Mouse (Mus musculus) splenic B cell, adult 2 months (primary cell): ENCODE measurements around the gene Pde6h.

ENCODE experiments used
- DNase-seq: peaks from one replicate; pipeline ENCODE4 v3.0.0-alpha.2; 2011; ENCODE audit warnings: low read depth, low spot score
- H3K27me3 ChIP-seq: 2 replicates; pipeline ENCODE4 v1.6.1; 2012; ENCODE audit warnings: mild to moderate bottlenecking, low read length, moderate library complexity, mixed read lengths; ENCODE audit not compliant: control insufficient read depth, poor library complexity, insufficient read depth, severe bottlenecking
- H3K36me3 ChIP-seq: 2 replicates; pipeline ENCODE4 v1.6.1; 2012; ENCODE audit warnings: mild to moderate bottlenecking, low read length, moderate library complexity, mixed read lengths; ENCODE audit not compliant: control insufficient read depth, poor library complexity, insufficient read depth, severe bottlenecking

Pde6h gene

GRCm38 (mm10) chr6:136941051-136942021, 17.7 kb downstream of the Pde6h start, which contains the start of gene Arhgdib:
TSS of gene Arhgdib (minus strand) at chr6:136941899.
- DNase-seq: peak; percentile 78
- H3K27me3 ChIP-seq: no peaks in the 10 kb centered on the region
- no peaks in the 10 kb centered on the region; the same call in 1 of the 2 replicates for H3K36me3 ChIP-seq

- H3K27me3 ChIP-seq: no peaks in the 10 kb centered on the region
- H3K36me3 ChIP-seq: no peaks in the 10 kb centered on the region; the same call in 1 of the 2 replicates
- DNase-seq: no peak
These were observed 18.6 kb downstream of the Pde6h start for GRCm38 (mm10) chr6:136942280-136942679.

GRCm38 (mm10) chr6:136943392-136943791, 19.8 kb downstream of the Pde6h start:
- DNase-seq: no peak
- Histone ChIP-seq H3K36me3 (no peaks in the 10 kb centered on the region; the same call in 1 of the 2 replicates), H3K27me3 (no peaks in the 10 kb centered on the region)

GRCm38 (mm10) chr6:136944511-136944910, 20.9 kb downstream of the Pde6h start:
- DNase-seq: no peak
- Histone ChIP-seq H3K36me3 (no peaks in the 10 kb centered on the region), H3K27me3 (no peaks in the 10 kb centered on the region)

- H3K27me3 ChIP-seq: no peaks in the 10 kb centered on the region
- H3K36me3 ChIP-seq: no peaks in the 10 kb centered on the region
- peak; percentile 78 for DNase-seq
These were observed 22.6 kb downstream of the Pde6h start for GRCm38 (mm10) chr6:136946241-136946640.

GRCm38 (mm10) chr6:136946943-136947342, 23.3 kb downstream of the Pde6h start:
- DNase-seq: peak; percentile 50
- no peaks in the 10 kb centered on the region for H3K36me3 ChIP-seq
- no peaks in the 10 kb centered on the region for H3K27me3 ChIP-seq

GRCm38 (mm10) chr6:136947716-136948115, 24.1 kb downstream of the Pde6h start:
- H3K36me3 ChIP-seq: no peaks in the 10 kb centered on the region
- no peaks in the 10 kb centered on the region for H3K27me3 ChIP-seq
- no peak for DNase-seq

- no peak for DNase-seq
- H3K27me3 ChIP-seq: no peaks in the 10 kb centered on the region
- H3K36me3 ChIP-seq: no peaks in the 10 kb centered on the region
These were observed 26.5 kb downstream of the Pde6h start for GRCm38 (mm10) chr6:136950171-136950570.

- no peaks in the 10 kb centered on the region for H3K27me3 ChIP-seq
- no peak for DNase-seq
- no peaks in the 10 kb centered on the region for H3K36me3 ChIP-seq
These were observed 29.3 kb downstream of the Pde6h start for GRCm38 (mm10) chr6:136952930-136953329.

GRCm38 (mm10) chr6:136954192-136954591, 30.6 kb downstream of the Pde6h start:
- H3K36me3 ChIP-seq: no peaks in the 10 kb centered on the region
- H3K27me3 ChIP-seq: no peaks in the 10 kb centered on the region
- DNase-seq: no peak

GRCm38 (mm10) chr6:136954715-136955114, 31.1 kb downstream of the Pde6h start:
- H3K27me3 ChIP-seq: no peaks in the 10 kb centered on the region
- DNase-seq: no peak
- H3K36me3 ChIP-seq: no peaks in the 10 kb centered on the region

GRCm38 (mm10) chr6:136955240-136955639, 31.6 kb downstream of the Pde6h start:
- H3K27me3 ChIP-seq: no peaks in the 10 kb centered on the region
- H3K36me3 ChIP-seq: no peaks in the 10 kb centered on the region
- no peak for DNase-seq

GRCm38 (mm10) chr6:136957062-136957461, 33.4 kb downstream of the Pde6h start:
- Histone ChIP-seq H3K36me3 (no peaks in the 10 kb centered on the region), H3K27me3 (no peaks in the 10 kb centered on the region)
- DNase-seq: no peak

GRCm38 (mm10) chr6:136959131-136959530, 35.5 kb downstream of the Pde6h start:
- no peak for DNase-seq
- Histone ChIP-seq H3K27me3 (no peaks in the 10 kb centered on the region), H3K36me3 (no peaks in the 10 kb centered on the region)

GRCm38 (mm10) chr6:136962957-136963356, 39.3 kb downstream of the Pde6h start:
- no peak for DNase-seq
- H3K27me3 ChIP-seq: no peaks in the 10 kb centered on the region

More at GRCm38 (mm10) chr6:136962957-136963356, 39.3 kb downstream of the Pde6h start:
- H3K36me3 ChIP-seq: no peaks in the 10 kb centered on the region
